Mouse (Mus musculus) liver, embryonic 15.5 days (tissue): Measurements from ENCODE around the gene Map3k5. TPM values are rescaled to one million over a fixed set of nuclear protein-coding genes. Genes with fewer than 3 reads are reported as not detected.

Experiments used
- ATAC-seq: fragments of 200-750 bp; cut with Nextera tagmentation; 2 replicates; pipeline ENCODE4 v1.8.0; 2017; ENCODE audit warnings: moderate number of reproducible peaks, mild to moderate bottlenecking, moderate library complexity; ENCODE audit not compliant: insufficient read depth
- H3K27ac ChIP-seq: fragments of 300-500 bp; sonication (generic); replicated peaks from 2 replicates; pipeline ENCODE4 v1.5.1; 2015; ENCODE audit warnings: mild to moderate bottlenecking, inconsistent platforms
- H3K27me3 ChIP-seq: fragments of 300-500 bp; sonication (generic); 2 replicates; pipeline ENCODE4 v1.6.1; 2015; ENCODE audit warnings: mild to moderate bottlenecking, inconsistent platforms
- H3K36me3 ChIP-seq: fragments of 300-500 bp; sonication (generic); replicated peaks from 2 replicates; pipeline ENCODE4 v1.6.1; 2015; ENCODE audit warnings: moderate library complexity, mild to moderate bottlenecking, inconsistent platforms
- H3K4me1 ChIP-seq: fragments of 300-500 bp; sonication (generic); replicated peaks from 2 replicates; pipeline ENCODE4 v1.6.1; 2015; ENCODE audit warnings: inconsistent platforms
- H3K4me2 ChIP-seq: fragments of 300-500 bp; sonication (generic); 2 replicates; pipeline ENCODE4 v1.6.1; 2015; ENCODE audit warnings: moderate library complexity, mild to moderate bottlenecking, inconsistent platforms
- H3K4me3 ChIP-seq: fragments of 300-500 bp; sonication (generic); replicated peaks from 2 replicates; pipeline ENCODE4 v1.5.1; 2015; ENCODE audit warnings: mild to moderate bottlenecking, inconsistent platforms
- H3K9ac ChIP-seq: fragments of 300-500 bp; sonication (generic); 2 replicates; pipeline ENCODE4 v1.6.1; 2015; ENCODE audit warnings: moderate library complexity, mild to moderate bottlenecking, inconsistent platforms
- H3K9me3 ChIP-seq: fragments of 300-500 bp; sonication (generic); replicated peaks from 2 replicates; pipeline ENCODE4 v1.6.1; 2016; ENCODE audit warnings: inconsistent platforms
- WGBS: fragments of 180-500 bp; shearing (Covaris S2); methylation state at CpG from one replicate; pipeline ENCODE4 v1.1.7; 2015; ENCODE audit warnings: mixed read lengths; ENCODE audit not compliant: insufficient replicate concordance; 5-methylcytosine and 5-hydroxymethylcytosine counted together
- polyA plus RNA-seq: library from polyadenylated mRNA; unstranded; fragments of >200 nt; fragmentation: Nextera tagmentation; extraction: Ambion mirVana; gene quantifications from 2 replicates; pipeline ENCODE4 v1.2.1, GENCODE M21; 2015

Map3k5 gene
- polyA plus RNA-seq, 1 experiment from 2014 or later: 0.79 TPM

DNA sequence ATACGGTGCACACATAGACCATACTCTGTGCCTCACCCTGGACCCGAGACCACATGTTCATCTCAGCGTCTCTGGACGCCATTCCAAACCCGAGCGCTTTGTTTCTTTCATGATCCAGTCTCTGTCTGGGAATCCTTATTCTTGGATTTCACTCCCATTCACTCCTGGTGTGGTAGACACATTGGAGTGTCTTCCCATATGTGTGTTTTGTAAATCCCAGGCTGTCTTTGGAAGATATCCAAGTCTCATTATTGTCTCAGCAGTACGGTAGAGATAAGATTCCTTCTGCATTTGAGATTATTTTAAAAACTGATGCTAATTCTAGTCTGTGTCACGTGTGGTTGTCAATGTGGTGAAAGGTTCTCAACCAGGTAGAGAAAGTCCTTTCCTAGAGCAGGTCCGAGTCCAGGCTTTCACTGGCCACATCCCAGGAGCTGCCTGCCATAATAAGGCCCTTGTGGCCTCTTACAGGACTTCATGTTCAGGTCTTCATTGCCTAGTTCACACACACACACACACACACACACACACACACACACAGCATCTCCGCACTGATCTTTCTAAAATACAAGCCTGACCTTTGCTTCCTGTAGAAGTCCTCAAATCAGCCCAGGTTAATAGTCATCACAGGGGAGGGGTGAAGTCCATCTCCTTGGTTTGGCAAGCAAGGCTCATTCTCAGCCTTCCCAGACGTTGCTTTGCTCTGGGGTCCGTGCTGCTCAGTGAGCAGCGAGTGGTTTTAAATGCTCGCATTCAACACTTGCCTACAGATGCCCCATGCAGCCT is 122.8 kb downstream of the Map3k5 start:
- no peak for ATAC-seq
- 77% methylated on average over 14 of the region's 14 CpGs for WGBS
- no peaks in the 10 kb centered on the region for H3K27me3 ChIP-seq

DNA sequence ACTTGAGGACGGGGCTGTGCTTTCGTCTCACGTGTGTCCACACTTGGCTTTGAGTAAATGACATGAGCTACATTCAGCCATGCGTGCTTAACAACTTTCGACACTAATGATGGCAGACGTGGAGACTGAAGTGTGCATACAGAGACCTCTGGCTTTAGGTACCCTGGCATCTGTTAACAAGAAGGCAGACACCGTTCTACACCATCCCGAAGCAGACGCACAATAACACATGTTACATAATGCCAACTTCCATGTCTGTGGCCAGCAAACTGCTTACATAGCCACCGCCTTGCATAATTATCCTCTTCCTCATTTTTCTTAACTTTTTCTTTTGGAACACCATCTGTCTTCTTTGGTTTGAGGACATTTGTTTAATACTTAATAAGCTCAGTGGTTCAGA is 123.8 kb downstream of the Map3k5 start:
- Histone ChIP-seq H3K9me3 (no peaks in the 10 kb centered on the region), H3K4me1 (no peaks in the 10 kb centered on the region), H3K27me3 (no peaks in the 10 kb centered on the region), H3K9ac (no peak overlapping the region), H3K4me3 (no peak overlapping the region), H3K27ac (no peak overlapping the region), H3K4me2 (no peak overlapping the region), H3K36me3 (no peaks in the 10 kb centered on the region)
- WGBS: 63% methylated on average over 10 of the region's 10 CpGs
- no peak for ATAC-seq

More for the DNA sequence above, 122.8 kb downstream of the Map3k5 start:
- Histone ChIP-seq H3K4me2 (no peak overlapping the region), H3K36me3 (no peaks in the 10 kb centered on the region), H3K9ac (no peak overlapping the region), H3K4me1 (no peaks in the 10 kb centered on the region), H3K4me3 (no peak overlapping the region), H3K27ac (no peak overlapping the region), H3K9me3 (no peaks in the 10 kb centered on the region)

DNA sequence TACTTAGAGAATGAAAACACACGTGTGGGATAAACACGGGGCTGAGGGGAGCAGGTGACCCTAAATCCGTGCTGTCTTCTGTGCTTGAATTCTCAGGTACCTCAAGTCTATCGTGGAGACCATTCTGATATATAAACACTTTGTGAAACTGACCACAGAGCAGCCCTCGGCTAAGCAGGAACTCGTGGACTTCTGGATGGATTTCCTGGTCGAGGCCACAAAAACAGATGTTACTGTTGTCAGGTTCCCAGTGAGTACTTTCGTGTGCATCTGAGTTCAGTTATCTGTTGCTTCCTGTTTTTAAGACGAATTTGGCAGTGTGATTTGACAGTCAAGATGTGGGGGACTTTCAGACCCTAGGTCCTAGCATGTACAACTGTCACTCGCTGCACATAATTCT is 124.6 kb downstream of the Map3k5 start:
- H3K9me3 ChIP-seq: no peaks in the 10 kb centered on the region
- 23% methylated on average over 10 of the region's 10 CpGs for WGBS
- no peak overlapping the region for H3K4me3 ChIP-seq
- H3K36me3 ChIP-seq: no peaks in the 10 kb centered on the region
- ATAC-seq: no peak
- no peak overlapping the region for H3K9ac ChIP-seq
- no peaks in the 10 kb centered on the region for H3K27me3 ChIP-seq
- 0 out of 2 replicates have a peak overlapping the region, but pooled peaks have one; percentile 33 for H3K27ac ChIP-seq
- H3K4me1 ChIP-seq: no peaks in the 10 kb centered on the region
- H3K4me2 ChIP-seq: no peak overlapping the region

DNA sequence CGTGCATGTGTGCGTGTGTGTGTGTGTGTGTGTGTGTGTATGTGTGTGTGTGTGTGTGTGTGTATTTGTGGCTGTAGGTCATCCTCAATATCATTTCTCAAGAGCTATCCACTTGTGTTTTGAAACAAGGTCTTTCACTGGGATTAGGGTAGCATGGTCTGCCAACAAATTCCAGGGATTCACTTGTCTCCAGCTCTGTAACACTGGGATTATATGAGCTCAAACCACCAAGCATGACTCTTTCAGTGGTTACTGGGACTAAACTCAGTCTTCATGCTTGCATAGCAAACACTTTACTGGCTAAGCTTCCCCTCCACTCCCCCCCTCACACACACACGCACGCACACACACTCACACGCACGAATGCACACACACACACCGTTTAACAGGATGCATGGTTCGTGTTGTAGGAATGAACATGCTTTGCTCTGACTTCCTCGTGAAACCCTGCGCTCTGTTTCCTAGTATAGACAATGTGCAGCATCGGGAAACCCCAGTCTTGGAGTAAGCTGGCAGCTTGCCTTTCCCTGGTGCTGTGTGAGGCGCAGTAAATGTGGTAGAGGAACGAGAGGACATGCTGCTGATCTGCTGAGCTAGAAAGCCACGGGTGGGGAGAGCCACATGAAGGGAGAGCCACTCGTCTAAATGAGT is 126.2 kb downstream of the Map3k5 start:
- Histone ChIP-seq H3K27ac (no peak overlapping the region), H3K9ac (no peak overlapping the region), H3K27me3 (no peaks in the 10 kb centered on the region), H3K9me3 (no peaks in the 10 kb centered on the region), H3K4me2 (no peak overlapping the region), H3K4me1 (no peaks in the 10 kb centered on the region), H3K4me3 (no peak overlapping the region), H3K36me3 (no peaks in the 10 kb centered on the region)
- WGBS: 56% methylated on average over 15 of the region's 15 CpGs
- ATAC-seq: no peak

DNA sequence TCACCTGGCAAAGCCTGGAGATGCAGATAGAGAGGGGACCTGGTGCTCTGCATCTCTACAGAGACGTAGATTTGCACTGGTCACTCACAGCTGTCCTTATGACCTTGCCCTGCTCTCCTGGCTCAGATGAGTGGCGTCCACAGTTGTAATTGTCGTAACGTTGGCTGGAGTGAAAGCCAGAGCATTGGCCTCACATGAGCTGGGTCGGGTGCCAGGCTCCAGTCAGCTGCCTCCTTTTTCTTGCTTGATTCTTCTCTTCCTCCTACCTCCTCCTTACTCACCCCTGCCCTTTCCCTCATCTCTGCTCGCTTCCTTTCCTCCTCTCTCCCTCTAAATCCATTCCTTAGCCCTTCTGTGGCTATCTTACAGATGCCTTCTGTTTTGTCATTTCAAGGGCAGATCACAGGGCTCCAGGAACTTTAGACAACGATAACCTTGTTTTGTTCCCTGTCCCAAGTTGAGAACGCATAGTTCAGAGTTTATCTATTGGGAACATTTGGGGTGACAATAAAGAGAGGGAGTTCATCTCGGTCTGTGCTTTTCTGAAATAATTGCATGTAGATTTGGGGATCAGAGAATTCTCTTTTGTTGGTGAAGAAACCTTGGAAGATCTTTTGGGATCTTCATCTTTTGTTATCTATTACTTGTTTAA is 130.4 kb downstream of the Map3k5 start:
- H3K4me3 ChIP-seq: no peak overlapping the region
- WGBS: 60% methylated on average over 9 of the region's 9 CpGs
- no peaks in the 10 kb centered on the region for H3K27me3 ChIP-seq

DNA sequence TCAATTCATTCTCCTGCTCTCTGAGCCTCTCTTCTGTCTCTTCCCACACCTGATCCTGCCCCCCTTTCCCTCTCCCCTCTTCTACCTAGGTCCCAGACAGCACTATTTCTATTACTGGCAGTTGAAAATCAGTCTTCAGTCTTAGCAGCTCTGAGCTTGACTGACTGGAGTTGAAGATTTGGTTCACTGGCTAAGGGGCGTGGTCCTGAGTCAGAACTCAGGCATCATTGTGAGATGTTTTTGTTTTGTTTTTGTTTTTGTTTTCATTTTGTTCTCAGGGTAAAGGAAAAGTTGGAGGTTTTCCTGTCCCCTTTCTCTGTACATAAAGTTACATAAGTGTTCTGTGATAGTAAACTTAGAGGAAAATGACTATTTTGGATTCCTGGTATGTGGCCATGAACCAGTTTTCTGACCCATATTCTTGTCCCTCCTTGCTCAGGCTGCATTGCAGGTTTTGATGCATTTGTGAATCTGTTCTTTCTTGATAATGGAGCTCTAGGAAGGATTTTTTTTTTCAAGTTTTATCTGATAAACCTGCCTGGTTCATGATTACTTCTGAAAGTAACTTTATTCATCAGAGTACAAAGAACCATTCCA is 131.9 kb downstream of the Map3k5 start:
- WGBS: 44% methylated on average over 1 of the region's 1 CpGs
- Histone ChIP-seq H3K4me3 (no peak overlapping the region), H3K9me3 (no peaks in the 10 kb centered on the region), H3K4me2 (no peak overlapping the region), H3K4me1 (0 out of 2 replicates have a peak, but pooled peaks cover 3% of the 10 kb centered on the region), H3K27me3 (no peaks in the 10 kb centered on the region), H3K36me3 (no peaks in the 10 kb centered on the region), H3K9ac (no peak overlapping the region), H3K27ac (no peak overlapping the region)
- ATAC-seq: no peak

More for the DNA sequence above, 130.4 kb downstream of the Map3k5 start:
- Histone ChIP-seq H3K36me3 (no peaks in the 10 kb centered on the region), H3K9me3 (no peaks in the 10 kb centered on the region), H3K4me1 (no peaks in the 10 kb centered on the region), H3K9ac (no peak overlapping the region), H3K27ac (no peak overlapping the region), H3K4me2 (no peak overlapping the region)
- no peak for ATAC-seq

- Histone ChIP-seq H3K27me3 (no peaks in the 10 kb centered on the region), H3K4me2 (no peak overlapping the region), H3K36me3 (no peaks in the 10 kb centered on the region), H3K27ac (no peak overlapping the region), H3K9me3 (no peaks in the 10 kb centered on the region), H3K4me1 (0 out of 2 replicates have a peak, but pooled peaks cover 3% of the 10 kb centered on the region), H3K9ac (no peak overlapping the region), H3K4me3 (no peak overlapping the region)
- no peak for ATAC-seq
- WGBS: 72% methylated on average over 11 of the region's 11 CpGs
Observed at GRCm38 (mm10) chr10:20069771-20070460, 135.6 kb downstream of the Map3k5 start.

DNA sequence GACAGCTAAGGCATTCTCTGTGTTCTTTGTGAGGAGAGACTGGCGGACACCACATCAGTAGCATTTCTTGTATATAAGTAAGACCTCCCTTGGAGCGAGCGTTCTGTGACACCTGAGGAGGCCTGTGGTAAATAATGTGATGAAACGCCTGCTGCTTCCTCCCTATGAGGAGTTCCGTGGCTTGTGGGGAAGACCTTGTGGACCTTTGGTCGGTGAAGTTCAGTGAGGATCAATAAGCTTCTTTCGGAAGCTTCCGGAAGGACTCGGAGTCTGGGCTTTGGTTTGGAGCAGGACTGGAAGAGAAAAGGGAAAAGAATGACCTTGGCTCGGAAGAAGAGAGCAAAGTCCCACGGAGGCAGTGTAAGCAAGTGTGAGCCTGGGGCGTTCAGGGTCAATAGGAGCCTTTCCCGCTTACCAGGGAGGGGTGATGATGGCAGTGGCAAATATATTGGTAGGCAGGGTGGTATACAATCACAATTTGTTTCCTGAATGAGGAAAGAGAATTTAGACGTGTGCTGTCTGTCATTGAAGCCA is 136.4 kb downstream of the Map3k5 start:
- Histone ChIP-seq H3K9ac (no peak overlapping the region), H3K4me2 (no peak overlapping the region), H3K9me3 (no peaks in the 10 kb centered on the region), H3K4me1 (0 out of 2 replicates have a peak, but pooled peaks cover 3% of the 10 kb centered on the region), H3K4me3 (no peak overlapping the region), H3K27ac (no peak overlapping the region), H3K27me3 (no peaks in the 10 kb centered on the region), H3K36me3 (no peaks in the 10 kb centered on the region)
- no peak for ATAC-seq
- 60% methylated on average over 14 of the region's 14 CpGs for WGBS

DNA sequence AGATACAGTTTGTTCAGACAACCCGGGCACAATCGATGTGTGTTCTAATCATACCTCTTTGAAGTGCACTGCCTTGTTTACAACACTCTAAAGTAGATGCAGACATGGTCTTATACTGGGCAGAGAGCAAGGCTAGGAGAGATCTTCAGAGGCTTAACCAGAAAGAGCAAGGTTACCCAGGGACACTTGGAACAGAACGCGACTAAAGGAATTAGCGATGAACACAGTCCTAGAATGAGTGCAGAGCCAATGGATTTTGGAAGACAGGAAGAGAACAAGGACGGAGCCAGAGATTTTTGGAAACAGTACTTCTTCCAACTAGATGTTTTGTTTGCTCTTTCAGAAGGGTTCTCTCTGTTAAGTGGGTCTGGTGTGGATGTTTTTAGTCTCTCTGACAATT is 137.4 kb downstream of the Map3k5 start:
- Histone ChIP-seq H3K9ac (no peak overlapping the region), H3K36me3 (no peaks in the 10 kb centered on the region), H3K27me3 (no peaks in the 10 kb centered on the region), H3K4me2 (no peak overlapping the region), H3K27ac (no peak overlapping the region), H3K4me1 (peaks cover 6% of the 10 kb centered on the region; the same call in 1 of the 2 replicates), H3K9me3 (no peaks in the 10 kb centered on the region), H3K4me3 (no peak overlapping the region)
- WGBS: 81% methylated on average over 6 of the region's 6 CpGs
- no peak for ATAC-seq

GRCm38 (mm10) chr10:20073236-20073893 is 139.1 kb downstream of the Map3k5 start:
- Histone ChIP-seq H3K27ac (no peak overlapping the region), H3K27me3 (no peaks in the 10 kb centered on the region), H3K4me1 (peaks cover 15% of the 10 kb centered on the region), H3K9ac (no peak overlapping the region), H3K4me3 (no peak overlapping the region), H3K4me2 (no peak overlapping the region), H3K9me3 (no peaks in the 10 kb centered on the region), H3K36me3 (no peaks in the 10 kb centered on the region)
- 0 out of 2 replicates have a peak, but pooled peaks have one; percentile 36 for ATAC-seq
- 46% methylated on average over 7 of the region's 7 CpGs for WGBS
